Mouse (Mus musculus): ENCODE measurements around the gene Slc39a5.

- TF ChIP-seq CTCF (IDR thresholded peaks at IDR 0.05; ENCODE audit: borderline replicate concordance, control insufficient read depth, extremely low read depth, insufficient read depth, low read length, poor library complexity) = no peak
- no peak for TF ChIP-seq POLR2A (IDR thresholded peaks at IDR 0.05; ENCODE audit: control insufficient read depth, extremely low read depth, insufficient read depth, low read length, poor library complexity)
Observed at GRCm38 (mm10) chr10:128429052-128429451, 28.0 kb upstream of the Slc39a5 start.
